Mouse (Mus musculus): ENCODE measurements around the gene Tro. TPM values are rescaled to one million over a fixed set of nuclear protein-coding genes. Genes with fewer than 3 reads are reported as not detected.

Gene Tro
- polyA plus RNA-seq (2012; rRNA removed), result 1.6 and 2.0 TPM in 2 replicates

GRCm38 (mm10) chrX:150656908-150657796 is at the start of gene Tro:
Gene Tro, minus strand, starts transcription at chrX:150657583.
- DNase-seq (ENCODE audit: low read depth), result no peak

DNA sequence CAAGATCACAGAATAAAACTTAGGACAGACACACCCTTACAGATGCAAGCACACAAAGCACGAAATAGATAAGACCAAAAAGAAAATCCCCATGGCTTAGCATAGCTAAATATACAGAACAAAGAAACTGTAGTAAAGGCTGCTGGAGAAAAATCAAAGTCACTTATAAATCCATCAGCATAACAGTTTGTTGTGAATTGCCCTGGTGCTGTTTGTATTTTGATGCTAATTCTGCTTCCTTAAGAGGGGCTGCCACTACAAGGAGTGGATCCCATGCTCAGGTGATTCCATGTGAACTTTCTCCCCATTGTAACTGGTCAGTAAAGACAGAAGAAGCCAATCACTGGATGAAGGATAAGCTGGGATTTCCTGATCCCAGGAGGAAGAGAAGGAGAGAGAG is 20.1 kb upstream of the Tro start:
- no peak for DNase-seq (ENCODE audit: low read depth)

DNA sequence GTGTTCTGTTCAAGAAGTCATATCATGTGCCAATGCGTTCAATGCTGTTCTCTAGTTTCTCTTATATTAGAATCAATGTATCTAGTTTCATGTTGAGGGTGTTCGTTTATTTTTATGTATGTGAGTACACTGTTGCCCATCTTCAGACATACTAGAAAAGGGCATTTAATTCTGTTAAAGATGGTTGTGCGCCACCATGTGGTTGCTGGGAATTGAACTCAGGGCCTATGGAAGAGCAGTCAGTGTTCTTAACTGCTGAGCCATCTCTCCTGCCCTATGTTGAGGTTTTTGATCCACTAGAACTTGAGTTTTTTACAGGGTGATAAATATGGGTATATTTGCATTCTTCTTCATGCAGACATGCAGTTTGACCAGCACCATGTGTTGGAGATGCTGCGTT is 5.4 kb upstream of the Tro start:
- no peak for DNase-seq (ENCODE audit: low read depth)

- DNase-seq (ENCODE audit: low read depth), result no peak
These were observed 375 bp upstream of the Tro start for GRCm38 (mm10) chrX:150657797-150658118.

- no peak for DNase-seq (ENCODE audit: low read depth)
These were observed 1.1 kb downstream of the Tro start for GRCm38 (mm10) chrX:150656122-150656907.

- no peak for DNase-seq (ENCODE audit: low read depth)
These were observed 21.0 kb downstream of the Tro start for GRCm38 (mm10) chrX:150636421-150636820.

- no peak for DNase-seq (ENCODE audit: low read depth)
These were observed 58.5 kb downstream of the Tro start for GRCm38 (mm10) chrX:150598882-150599281.

Other genes with a start within 250 kb of the Tro start
- 8.1 and 9.3 TPM in 2 replicates for gene Tmem29, start 198.4 kb downstream of the Tro start, polyA plus RNA-seq (2012; rRNA removed)
- gene Alas2, start 110.2 kb downstream of the Tro start, polyA plus RNA-seq (2012; rRNA removed), result 14.5 and 37.8 TPM in 2 replicates
- gene Pfkfb1, start 69.4 kb downstream of the Tro start, polyA plus RNA-seq (2012; rRNA removed), result 32.4 and 43.8 TPM in 2 replicates
- 9.7 and 14.3 TPM in 2 replicates for gene Apex2, start 67.7 kb downstream of the Tro start, polyA plus RNA-seq (2012; rRNA removed)
- gene Maged2, start 156.8 kb upstream of the Tro start, polyA plus RNA-seq (2012; rRNA removed), result 37.8 and 46.0 TPM in 2 replicates

Measured in gonadal fat pad, adult 2 months (tissue).